Mouse (Mus musculus) CH12.LX (cell line): Measurements from ENCODE around the gene Hist1h4f. TPM values are rescaled to one million over a fixed set of nuclear protein-coding genes. Genes with fewer than 3 reads are reported as not detected.
"Not testable (repeated sequence)": the region's sequence is repeated elsewhere in the genome, so short reads cannot be mapped to it uniquely, and the experiment has no call there.

Experiments used
- DNase-seq: peaks from one replicate; pipeline ENCODE4 v3.0.0-alpha.2; 2013; ENCODE audit errors: extremely low read depth
- H3K27ac ChIP-seq: 2 replicates; pipeline ENCODE4 v1.5.1; 2012; ENCODE audit warnings: low read depth, mild to moderate bottlenecking, control low read depth, moderate library complexity; ENCODE audit not compliant: insufficient read depth
- H3K27me3 ChIP-seq: replicated peaks from 2 replicates; pipeline ENCODE3; 2012; ENCODE audit warnings: inconsistent platforms
- H3K36me3 ChIP-seq, 2 experiments: replicated peaks in 1 of 2; 2 replicates each; pipeline versions ENCODE3 to v1.6.1; 2012; ENCODE audit warnings: inconsistent platforms in 1 of 2, low read length in 1 of 2, mild to moderate bottlenecking in 1 of 2, mixed read lengths in 1 of 2, moderate library complexity in 1 of 2; ENCODE audit not compliant: control insufficient read depth in 1 of 2, insufficient read depth in 1 of 2
- H3K4me1 ChIP-seq, 2 experiments: 2 replicates each; pipeline ENCODE4 v1.6.1; 2012; ENCODE audit warnings: inconsistent platforms in 1 of 2, moderate library complexity in 1 of 2; ENCODE audit not compliant: insufficient read depth in 2 of 2, control insufficient read depth in 1 of 2
- H3K4me2 ChIP-seq: 2 replicates; pipeline ENCODE4 v1.6.1; 2012; ENCODE audit warnings: low read depth, mild to moderate bottlenecking, control low read depth; ENCODE audit not compliant: poor library complexity, insufficient read depth, severe bottlenecking
- H3K4me3 ChIP-seq, 3 experiments: fragments of 150-350 bp in 1 of 3; sonication (generic) in 1 of 3; replicated peaks in 1 of 3; 2 replicates each; pipeline versions ENCODE3 to v1.5.1; 2011 to 2012; ENCODE audit warnings: low read depth in 2 of 3, low read length in 2 of 3, mild to moderate bottlenecking in 2 of 3, moderate library complexity in 2 of 3, control low read depth in 1 of 3, improper control_type of control experiment in 1 of 3, inconsistent platforms in 1 of 3, mixed read lengths in 1 of 3; ENCODE audit not compliant: poor library complexity in 1 of 3
- H3K79me2 ChIP-seq: replicated peaks from 2 replicates; pipeline ENCODE4 v1.6.1; 2012; ENCODE audit warnings: mild to moderate bottlenecking, moderate library complexity; ENCODE audit not compliant: control insufficient read depth, poor library complexity, insufficient read depth, severe bottlenecking; ENCODE audit errors: extremely low read depth
- H3K9ac ChIP-seq: 2 replicates; pipeline ENCODE4 v1.6.1; 2012; ENCODE audit warnings: low read depth, mild to moderate bottlenecking, control low read depth, moderate library complexity; ENCODE audit not compliant: insufficient read depth
- H3K9me3 ChIP-seq: replicated peaks from 2 replicates; pipeline ENCODE3; 2012; ENCODE audit warnings: low read length, inconsistent platforms, mixed read lengths
- BHLHE40 ChIP-seq: IDR thresholded peaks from 2 replicates; pipeline ENCODE4 v1.6.1; 2011; ENCODE audit warnings: mild to moderate bottlenecking, low read depth, low read length, improper control_type of control experiment
- CHD1 ChIP-seq: IDR thresholded peaks from 2 replicates; pipeline ENCODE4 v1.6.1; 2012; ENCODE audit warnings: low read depth, low read length, improper control_type of control experiment, inconsistent platforms
- CHD2 ChIP-seq: IDR thresholded peaks from 2 replicates; pipeline ENCODE4 v1.6.1; 2011; ENCODE audit warnings: low read length, improper control_type of control experiment
- CTCF ChIP-seq, 2 experiments: IDR thresholded peaks in 1 of 2; conservative IDR thresholded peaks in 1 of 2; 2 replicates each; pipeline ENCODE4 v1.5.1; 2011 to 2012; ENCODE audit warnings: low read depth in 2 of 2, low read length in 2 of 2, improper control_type of control experiment in 1 of 2, inconsistent platforms in 1 of 2, mild to moderate bottlenecking in 1 of 2, moderate library complexity in 1 of 2
- E2F4 ChIP-seq: IDR thresholded peaks from 2 replicates; pipeline ENCODE4 v1.6.1; 2011; ENCODE audit warnings: low read depth, low read length, improper control_type of control experiment; ENCODE audit not compliant: insufficient replicate concordance
- ELF1 ChIP-seq: IDR thresholded peaks from 2 replicates; pipeline ENCODE4 v1.6.1; 2014; ENCODE audit warnings: low read depth, mild to moderate bottlenecking, inconsistent platforms, low read length, improper control_type of control experiment
- EP300 ChIP-seq: IDR thresholded peaks from 2 replicates; pipeline ENCODE4 v1.6.1; 2011; ENCODE audit warnings: low read length, improper control_type of control experiment
- ETS1 ChIP-seq: conservative IDR thresholded peaks from 2 replicates; pipeline ENCODE4 v1.6.1; 2012; ENCODE audit warnings: low read depth, mild to moderate bottlenecking, inconsistent platforms, low read length, improper control_type of control experiment, moderate library complexity
- GABPA ChIP-seq: IDR thresholded peaks from 2 replicates; pipeline ENCODE4 v1.6.1; 2012; ENCODE audit warnings: low read depth, low read length, improper control_type of control experiment, inconsistent platforms; ENCODE audit not compliant: insufficient replicate concordance
- HCFC1 ChIP-seq: IDR thresholded peaks from 2 replicates; pipeline ENCODE4 v1.6.1; 2012; ENCODE audit warnings: low read depth, mild to moderate bottlenecking, inconsistent platforms, low read length, improper control_type of control experiment
- IRF4 ChIP-seq: IDR thresholded peaks from 2 replicates; pipeline ENCODE4 v1.6.1; 2014; ENCODE audit warnings: low read depth, mild to moderate bottlenecking, inconsistent platforms, low read length, improper control_type of control experiment
- JUN ChIP-seq: IDR thresholded peaks from 2 replicates; pipeline ENCODE4 v1.6.1; 2011; ENCODE audit warnings: low read depth, mild to moderate bottlenecking, low read length, improper control_type of control experiment, moderate library complexity; ENCODE audit not compliant: insufficient read depth
- JUND ChIP-seq: conservative IDR thresholded peaks from 2 replicates; pipeline ENCODE4 v1.6.1; 2011; ENCODE audit warnings: low read depth, low read length, improper control_type of control experiment
- MAFK ChIP-seq: IDR thresholded peaks from 2 replicates; pipeline ENCODE4 v1.6.1; 2011; ENCODE audit warnings: low read length, improper control_type of control experiment; ENCODE audit not compliant: insufficient replicate concordance
- MAX ChIP-seq: IDR thresholded peaks from 2 replicates; pipeline ENCODE4 v1.6.1; 2011; ENCODE audit warnings: low read length, improper control_type of control experiment
- MAZ ChIP-seq: IDR thresholded peaks from 2 replicates; pipeline ENCODE4 v1.6.1; 2012; ENCODE audit warnings: low read depth, mild to moderate bottlenecking, inconsistent platforms, low read length, improper control_type of control experiment, moderate library complexity
- MEF2A ChIP-seq: IDR thresholded peaks from 2 replicates; pipeline ENCODE4 v1.6.1; 2014; ENCODE audit warnings: low read depth, mild to moderate bottlenecking, inconsistent platforms, low read length, improper control_type of control experiment, borderline replicate concordance
- NELFE ChIP-seq: IDR thresholded peaks from 2 replicates; pipeline ENCODE4 v1.6.1; 2011; ENCODE audit warnings: low read depth, low read length, improper control_type of control experiment
- PAX5 ChIP-seq: IDR thresholded peaks from 2 replicates; pipeline ENCODE4 v1.6.1; 2012; ENCODE audit warnings: low read length, inconsistent platforms, mixed read lengths
- POLR2A ChIP-seq: IDR thresholded peaks from 2 replicates; pipeline ENCODE4 v1.6.1; 2011; ENCODE audit warnings: low read depth, mild to moderate bottlenecking, improper control_type of control experiment, low read length
- POLR2AphosphoS2 ChIP-seq: IDR thresholded peaks from 2 replicates; pipeline ENCODE4 v1.6.1; 2011; ENCODE audit warnings: low read depth, low read length, improper control_type of control experiment
- RAD21 ChIP-seq: IDR thresholded peaks from 2 replicates; pipeline ENCODE4 v1.6.1; 2011; ENCODE audit warnings: low read depth, mild to moderate bottlenecking, low read length, improper control_type of control experiment, moderate library complexity
- RCOR1 ChIP-seq: conservative IDR thresholded peaks from 2 replicates; pipeline ENCODE4 v1.6.1; 2012; ENCODE audit warnings: low read depth, mild to moderate bottlenecking, inconsistent platforms, low read length, improper control_type of control experiment
- SIN3A ChIP-seq: IDR thresholded peaks from 2 replicates; pipeline ENCODE4 v1.6.1; 2012; ENCODE audit warnings: low read length, improper control_type of control experiment, inconsistent platforms
- SMC3 ChIP-seq: IDR thresholded peaks from 2 replicates; pipeline ENCODE4 v1.6.1; 2011; ENCODE audit warnings: low read depth, low read length, improper control_type of control experiment
- TCF12 ChIP-seq: IDR thresholded peaks from 2 replicates; pipeline ENCODE4 v1.6.1; 2014; ENCODE audit warnings: low read depth, mild to moderate bottlenecking, inconsistent platforms, low read length, improper control_type of control experiment
- UBTF ChIP-seq: IDR thresholded peaks from 2 replicates; pipeline ENCODE4 v1.6.1; 2012; ENCODE audit warnings: low read depth, mild to moderate bottlenecking, inconsistent platforms, low read length, improper control_type of control experiment, moderate library complexity
- USF1 ChIP-seq: IDR thresholded peaks from 2 replicates; pipeline ENCODE4 v1.6.1; 2014; ENCODE audit warnings: low read depth, mild to moderate bottlenecking, inconsistent platforms, low read length, improper control_type of control experiment
- ZKSCAN1 ChIP-seq: IDR thresholded peaks from 2 replicates; pipeline ENCODE4 v1.6.1; 2012; ENCODE audit warnings: low read depth, inconsistent platforms, low read length, improper control_type of control experiment, borderline replicate concordance
- ZMIZ1 ChIP-seq: IDR thresholded peaks from 2 replicates; pipeline ENCODE4 v1.6.1; 2012; ENCODE audit warnings: low read depth, mild to moderate bottlenecking, inconsistent platforms, low read length, improper control_type of control experiment
- dilution Hi-C: fragments of 300-500 bp; cut with MboI; formaldehyde crosslinking; loops from 2 replicates; pipeline ENCODE4 v1.14.3; 2020; ENCODE audit warnings: low sequenced_read_pairs; ENCODE audit not compliant: extremely low pct_unique_long_range_greater_than_20kb, extremely low pct_ligation_motif_present
- in situ Hi-C: fragments of 300-500 bp; cut with MboI; formaldehyde crosslinking; loops from 3 replicates; pipeline ENCODE4 v1.14.3; 2019; ENCODE audit warnings: low sequenced_read_pairs, low pct_ligation_motif_present, low pct_unique_long_range_greater_than_20kb, mixed read lengths
- polyA plus RNA-seq: library from polyadenylated mRNA; unstranded; fragments of >175 nt; gene quantifications from 2 replicates; pipeline ENCODE4 v1.2.1, GENCODE M21; 2012; ENCODE audit warnings: low read depth; ENCODE audit not compliant: insufficient read length
- total RNA-seq, 2 experiments: library from RNA; depleted of rRNA; stranded (reverse); fragments of 300-350 nt in 1 of 2; fragments of >200 nt in 1 of 2; gene quantifications; 2 replicates each; pipeline ENCODE4 v1.2.3; 2012 to 2014

Gene Hist1h4f
- total and polyA plus RNA-seq, 3 experiments = 9.0 to 4,902 (median 27.1) TPM

DNA sequence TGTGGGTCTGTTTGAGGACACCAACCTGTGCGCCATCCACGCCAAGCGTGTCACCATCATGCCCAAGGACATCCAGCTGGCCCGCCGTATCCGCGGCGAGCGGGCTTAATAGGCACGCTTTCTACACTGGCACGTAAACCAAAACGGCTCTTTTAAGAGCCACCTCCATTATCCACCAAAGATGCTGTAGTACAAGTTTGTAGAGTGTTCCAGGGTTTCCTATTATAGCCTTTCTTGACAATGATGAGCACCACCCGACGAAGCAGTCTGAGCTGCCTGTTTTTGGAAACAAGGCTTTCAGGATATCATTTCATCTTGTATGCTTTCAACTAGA, 6.7 kb downstream of the Hist1h4f start:
- H3K4me3 ChIP-seq = peak overlapping the region in 2 of 3 experiments; percentile 39 to 64
- in situ Hi-C loops, H3K79me2 ChIP-seq, H3K9me3 ChIP-seq, dilution Hi-C loops, DNase-seq, H3K27me3 ChIP-seq, H3K36me3 ChIP-seq: not testable (repeated sequence)
- TF ChIP-seq UBTF = 0 out of 2 replicates have a peak, but pooled peaks have one; percentile 22
- TF ChIP-seq IRF4 = 0 out of 2 replicates have a peak, but pooled peaks have one; percentile 3
- TF ChIP-seq POLR2AphosphoS2 = peak; percentile 11; the same call in 1 of the 2 replicates
- peak; percentile 72; the same call in 1 of the 2 replicates for TF ChIP-seq POLR2A
- H3K4me2 ChIP-seq = peak overlapping the region; percentile 67
- peaks cover 0 to 13% of the 10 kb centered on the region in 2 experiments; a peak in 2 of 4 replicates for H3K4me1 ChIP-seq
- peak overlapping the region; percentile 90 for H3K27ac ChIP-seq
- H3K9ac ChIP-seq = peak overlapping the region; percentile 69; the same call in 1 of the 2 replicates

DNA sequence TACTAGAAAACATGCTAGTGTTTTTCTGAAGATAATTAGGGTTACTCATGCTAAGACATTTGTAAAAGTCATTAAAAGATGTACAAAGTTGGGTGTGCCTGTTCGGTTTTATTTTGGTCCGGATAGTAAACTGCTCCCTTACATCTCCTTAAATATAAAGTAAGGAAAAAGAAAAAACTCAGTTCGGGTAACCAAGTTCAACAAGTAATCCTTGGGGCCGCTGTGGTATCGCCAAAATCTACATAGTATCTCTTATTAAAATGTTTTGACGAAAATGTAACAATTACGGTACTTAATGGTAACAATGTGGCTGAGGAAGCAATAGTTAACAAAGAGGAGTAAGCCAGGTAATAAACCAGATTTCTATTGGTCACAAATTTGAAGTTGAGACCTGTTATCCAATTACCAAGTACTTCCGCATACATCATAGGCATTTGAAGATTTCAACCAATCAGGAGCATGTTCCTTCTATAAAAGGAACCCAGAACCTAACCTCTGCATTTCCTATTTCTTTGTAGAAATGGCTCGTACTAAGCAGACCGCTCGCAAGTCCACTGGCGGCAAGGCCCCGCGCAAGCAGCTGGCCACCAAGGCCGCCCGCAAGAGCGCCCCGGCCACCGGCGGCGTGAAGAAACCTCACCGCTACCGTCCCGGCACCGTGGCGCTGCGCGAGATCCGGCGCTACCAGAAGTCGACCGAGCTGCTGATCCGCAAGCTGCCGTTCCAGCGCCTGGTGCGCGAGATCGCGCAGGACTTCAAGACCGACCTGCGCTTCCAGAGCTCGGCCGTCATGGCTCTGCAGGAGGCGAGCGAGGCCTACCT, 7.3 kb downstream of the Hist1h4f start, which contains the start of gene Hist1h3f:
Gene Hist1h3f, plus strand, starts transcription at position 88 of the 822 bp plus-strand sequence.
- dilution Hi-C loops (no loop called here), in situ Hi-C loops (no loop called here)
- Histone ChIP-seq H3K9ac (peak within 1 kb of the TSS; percentile 97), H3K79me2 (no peaks in the 10 kb centered on the region), H3K27me3 (no peaks in the 10 kb centered on the region), H3K27ac (peak within 1 kb of the TSS; percentile 97), H3K4me1 (peaks cover 0 to 19% of the 10 kb centered on the region in 2 experiments; a peak in 2 of 4 replicates), H3K4me2 (peak within 1 kb of the TSS; percentile 84), H3K9me3 (no peaks in the 10 kb centered on the region), H3K4me3 (peak within 1 kb of the TSS; percentile 50 to 72 (median 51)), H3K36me3 (no peaks in the 10 kb centered on the region)
- DNase-seq = peak; percentile 94
- TF ChIP-seq JUND (peak; percentile 54; the same call in 1 of the 2 replicates), POLR2A (peak; percentile 98), SMC3 (no peak), MAX (0 out of 2 replicates have a peak, but pooled peaks have one; percentile 8), MAZ (no peak), RCOR1 (no peak; the same call in 1 of the 2 replicates), PAX5 (no peak), MAFK (0 out of 2 replicates have a peak, but pooled peaks have one; percentile 7), EP300 (no peak), ZMIZ1 (peak; percentile 99), GABPA (no peak), CTCF (conservative IDR thresholded peaks at IDR 0.05 in 1 of 2, IDR thresholded peaks at IDR 0.05 in 1 of 2; ENCODE audit: low read depth in 2 of 2, low read length in 2 of 2) (no peak), POLR2AphosphoS2 (peak; percentile 99), E2F4 (peak; percentile 71; the same call in 1 of the 2 replicates), BHLHE40 (no peak), CHD2 (peak; percentile 93), HCFC1 (peak; percentile 79), ETS1 (no peak), JUN (no peak), TCF12 (peak; percentile 80), MEF2A (no peak), UBTF (peak; percentile 90), USF1 (no peak), SIN3A (no peak), CHD1 (no peak; the same call in none of the 2 replicates), ZKSCAN1 (no peak), NELFE (peak; percentile 100), ELF1 (peak; percentile 99), RAD21 (no peak)
